Mouse (Mus musculus) forebrain, embryonic 14.5 days (tissue): Measurements from ENCODE around the gene Atrn. TPM values are rescaled to one million over a fixed set of nuclear protein-coding genes. Genes with fewer than 3 reads are reported as not detected.

Source experiments
- ATAC-seq: fragments of 200-750 bp; cut with Nextera tagmentation; 2 replicates; pipeline ENCODE4 v1.8.0; 2017; ENCODE audit warnings: mild to moderate bottlenecking, moderate library complexity
- DNase-seq: peaks from one replicate; pipeline ENCODE4 v3.0.0-alpha.2; 2015; ENCODE audit warnings: low spot score
- H3K27ac ChIP-seq: fragments of 300-500 bp; sonication (generic); 2 replicates; pipeline ENCODE4 v1.5.1; 2014; ENCODE audit warnings: low read depth, mild to moderate bottlenecking, control low read depth, low read length, moderate library complexity
- H3K27me3 ChIP-seq: fragments of 300-500 bp; sonication (generic); replicated peaks from 2 replicates; pipeline ENCODE4 v1.6.1; 2014; ENCODE audit warnings: low read length, control low read depth, mixed read lengths; ENCODE audit not compliant: control insufficient read depth, insufficient read depth
- H3K36me3 ChIP-seq: fragments of 300-500 bp; sonication (generic); 2 replicates; pipeline ENCODE4 v1.6.1; 2014; ENCODE audit warnings: low read length, control low read depth; ENCODE audit not compliant: control insufficient read depth, insufficient read depth
- H3K4me1 ChIP-seq: fragments of 300-500 bp; sonication (generic); 2 replicates; pipeline ENCODE4 v1.6.1; 2014; ENCODE audit warnings: antibody characterized with exemption, low read length, control low read depth; ENCODE audit not compliant: control insufficient read depth, insufficient read depth
- H3K4me2 ChIP-seq: fragments of 300-500 bp; sonication (generic); 2 replicates; pipeline ENCODE4 v1.6.1; 2014; ENCODE audit warnings: mild to moderate bottlenecking, control low read depth, low read length
- H3K4me3 ChIP-seq: fragments of 300-500 bp; sonication (generic); 2 replicates; pipeline ENCODE4 v1.5.1; 2014; ENCODE audit warnings: low read depth, low read length, control low read depth
- H3K9ac ChIP-seq: fragments of 300-500 bp; sonication (generic); 2 replicates; pipeline ENCODE4 v1.6.1; 2014; ENCODE audit warnings: mild to moderate bottlenecking, low read length, control low read depth, moderate library complexity
- H3K9me3 ChIP-seq: fragments of 300-500 bp; sonication (generic); replicated peaks from 2 replicates; pipeline ENCODE4 v1.6.1; 2016; ENCODE audit warnings: low read length, control low read depth, mixed read lengths; ENCODE audit not compliant: control insufficient read depth
- WGBS: fragments of 180-500 bp; shearing (Covaris S2); extraction: QIAGEN DNeasy Blood & Tissue Kit; methylation state at CpG from one replicate; pipeline ENCODE4 v1.1.7; 2014; 5-methylcytosine and 5-hydroxymethylcytosine counted together
- microRNA-seq: library from miRNA; unstranded; fragments of <30 nt; microRNA quantifications from one replicate; pipeline ENCODE4, GENCODE M21; 2016
- polyA plus RNA-seq: library from polyadenylated mRNA; unstranded; fragments of >200 nt; fragmentation: Nextera tagmentation; extraction: Ambion mirVana; gene quantifications from 2 replicates; pipeline ENCODE4 v1.2.1, GENCODE M21; 2014

Atrn gene
- polyA plus RNA-seq, 1 experiment from 2014 or later, result 11.3 TPM

- Histone ChIP-seq H3K9ac (no peak overlapping the region), H3K4me3 (no peak overlapping the region), H3K4me2 (no peak overlapping the region), H3K36me3 (no peaks in the 10 kb centered on the region), H3K9me3 (no peaks in the 10 kb centered on the region), H3K4me1 (no peaks in the 10 kb centered on the region), H3K27me3 (0 out of 2 replicates have a peak, but pooled peaks cover 4% of the 10 kb centered on the region), H3K27ac (no peak overlapping the region)
- 82% methylated on average over 5 of the region's 5 CpGs for WGBS
- ATAC-seq (no peak), DNase-seq (no peak)
Observed at GRCm38 (mm10) chr2:131061607-131062006, 155.3 kb downstream of the Atrn start.

- H3K27me3 ChIP-seq, result 0 out of 2 replicates have a peak, but pooled peaks cover 4% of the 10 kb centered on the region
- H3K4me2 ChIP-seq, result peak within 1 kb of the TSS; percentile 46
- H3K9me3 ChIP-seq, result no peaks in the 10 kb centered on the region
- H3K4me3 ChIP-seq, result no peak within 1 kb of the TSS
- ATAC-seq (no peak), DNase-seq (peak; percentile 11)
- no peaks in the 10 kb centered on the region for H3K36me3 ChIP-seq
- peak within 1 kb of the TSS; percentile 43; the same call in 1 of the 2 replicates for H3K9ac ChIP-seq
- 2% methylated on average over 23 of the region's 27 CpGs for WGBS
- no peak within 1 kb of the TSS for H3K27ac ChIP-seq
- no peaks in the 10 kb centered on the region for H3K4me1 ChIP-seq
Observed at GRCm38 (mm10) chr2:131063404-131063864, 157.1 kb downstream of the Atrn start, which contains the start of gene Adam33. Gene Adam33, minus strand, starts transcription at chr2:131063814.

GRCm38 (mm10) chr2:131066342-131066741, 160.0 kb downstream of the Atrn start:
- no peak overlapping the region for H3K9ac ChIP-seq
- DNase-seq (no peak), ATAC-seq (no peak)
- H3K4me1 ChIP-seq, result no peaks in the 10 kb centered on the region
- H3K9me3 ChIP-seq, result no peaks in the 10 kb centered on the region
- no peaks in the 10 kb centered on the region for H3K36me3 ChIP-seq
- no peak overlapping the region for H3K4me2 ChIP-seq
- no peak overlapping the region for H3K4me3 ChIP-seq
- 68% methylated on average over 9 of the region's 9 CpGs for WGBS
- H3K27me3 ChIP-seq, result 0 out of 2 replicates have a peak, but pooled peaks cover 4% of the 10 kb centered on the region
- H3K27ac ChIP-seq, result no peak overlapping the region

- ATAC-seq (no peak), DNase-seq (no peak)
- 84% methylated on average over 6 of the region's 6 CpGs for WGBS
- H3K27ac ChIP-seq, result no peak overlapping the region
- 0 out of 2 replicates have a peak, but pooled peaks cover 4% of the 10 kb centered on the region for H3K27me3 ChIP-seq
- H3K9me3 ChIP-seq, result no peaks in the 10 kb centered on the region
- H3K4me3 ChIP-seq, result no peak overlapping the region
- H3K4me2 ChIP-seq, result no peak overlapping the region
- no peaks in the 10 kb centered on the region for H3K36me3 ChIP-seq
- H3K9ac ChIP-seq, result no peak overlapping the region
- H3K4me1 ChIP-seq, result no peaks in the 10 kb centered on the region
Observed at GRCm38 (mm10) chr2:131067481-131067880, 161.2 kb downstream of the Atrn start.

- H3K27ac ChIP-seq, result no peak overlapping the region
- H3K4me1 ChIP-seq, result no peaks in the 10 kb centered on the region
- no peaks in the 10 kb centered on the region for H3K36me3 ChIP-seq
- DNase-seq (no peak), ATAC-seq (no peak)
- no peaks in the 10 kb centered on the region for H3K9me3 ChIP-seq
- no peak overlapping the region for H3K4me2 ChIP-seq
- 89% methylated on average over 10 of the region's 10 CpGs for WGBS
- no peaks in the 10 kb centered on the region for H3K27me3 ChIP-seq
- no peak overlapping the region for H3K4me3 ChIP-seq
- H3K9ac ChIP-seq, result no peak overlapping the region
Observed at GRCm38 (mm10) chr2:131072536-131072935, 166.2 kb downstream of the Atrn start.

Small RNA genes within 50 kb of the gene (microRNA-seq; reads per million reads assigned to microRNA genes)
- gene Mir6973b, result not detected

Other genes with a start within 250 kb of the Atrn start
- gene Ddrgk1, start 241.8 kb upstream of the Atrn start, polyA plus RNA-seq, result 49.8 and 55.9 TPM in 2 replicates
- 125 and 131 TPM in 2 replicates for gene Itpa, start 238.9 kb upstream of the Atrn start, polyA plus RNA-seq
- 0.52 and 0.64 TPM in 2 replicates for gene Slc4a11, start 209.0 kb upstream of the Atrn start, polyA plus RNA-seq
- gene 4930402H24Rik, start 89 bp upstream of the Atrn start, polyA plus RNA-seq, result 55.1 and 78.3 TPM in 2 replicates
- 30.6 and 33.6 TPM in 2 replicates for gene Gfra4, start 136.6 kb downstream of the Atrn start, polyA plus RNA-seq
- gene Adam33, start 157.3 kb downstream of the Atrn start, polyA plus RNA-seq, result 0.52 and 0.79 TPM in 2 replicates
- 0.10 and 0.25 TPM in 2 replicates for gene Siglec1, start 180.3 kb downstream of the Atrn start, polyA plus RNA-seq
- 1.6 and 1.8 TPM in 2 replicates for gene Hspa12b, start 220.8 kb downstream of the Atrn start, polyA plus RNA-seq
- gene Gm11037, start 227.0 kb downstream of the Atrn start, polyA plus RNA-seq, result not detected in 2 replicates